Mouse (Mus musculus) adrenal gland, postnatal 0 days (tissue): Measurements from ENCODE around the gene Dnajc5g. TPM values are rescaled to one million over a fixed set of nuclear protein-coding genes. Genes with fewer than 3 reads are reported as not detected.

Experiments used
- polyA plus RNA-seq: library from polyadenylated mRNA; unstranded; fragments of >200 nt; fragmentation: Nextera tagmentation; extraction: Ambion mirVana; gene quantifications from 2 replicates; pipeline ENCODE4 v1.2.1, GENCODE M21; 2015

The Dnajc5g gene
- polyA plus RNA-seq = not detected in 2 replicates

GRCm38 (mm10) chr5:31105814-31106335 lies at the start of gene Dnajc5g:
TSS of gene Dnajc5g (plus strand) at chr5:31106285.

GRCm38 (mm10) chr5:31108000-31108490 lies 2.0 kb downstream of the Dnajc5g start, which contains the start of gene Slc30a3:
TSS of gene Slc30a3 (minus strand) at chr5:31108237.

DNA sequence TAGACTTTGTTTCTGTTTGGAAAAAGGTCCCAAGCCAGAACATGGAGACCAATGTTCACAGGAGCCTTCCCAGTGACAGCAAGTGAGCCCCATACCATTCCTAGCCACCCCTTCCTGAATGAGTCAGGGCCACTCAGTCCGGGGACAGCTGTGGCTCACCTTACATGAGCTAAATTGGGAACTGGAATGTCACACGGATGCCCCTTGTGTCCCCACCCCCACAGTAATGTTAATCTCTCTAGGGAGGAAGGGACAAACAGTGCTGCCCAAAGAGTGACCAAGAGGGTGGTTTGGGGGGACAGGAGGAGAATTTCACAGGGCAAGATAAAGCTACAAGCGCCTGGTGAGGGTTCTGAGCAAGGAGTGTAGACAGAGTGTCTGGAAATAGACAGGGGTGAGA lies 10.3 kb downstream of the Dnajc5g start, which contains the start of gene Trim54:
Gene Trim54 (plus strand): TSS at position 359 of the 400 bp plus-strand sequence.

DNA sequence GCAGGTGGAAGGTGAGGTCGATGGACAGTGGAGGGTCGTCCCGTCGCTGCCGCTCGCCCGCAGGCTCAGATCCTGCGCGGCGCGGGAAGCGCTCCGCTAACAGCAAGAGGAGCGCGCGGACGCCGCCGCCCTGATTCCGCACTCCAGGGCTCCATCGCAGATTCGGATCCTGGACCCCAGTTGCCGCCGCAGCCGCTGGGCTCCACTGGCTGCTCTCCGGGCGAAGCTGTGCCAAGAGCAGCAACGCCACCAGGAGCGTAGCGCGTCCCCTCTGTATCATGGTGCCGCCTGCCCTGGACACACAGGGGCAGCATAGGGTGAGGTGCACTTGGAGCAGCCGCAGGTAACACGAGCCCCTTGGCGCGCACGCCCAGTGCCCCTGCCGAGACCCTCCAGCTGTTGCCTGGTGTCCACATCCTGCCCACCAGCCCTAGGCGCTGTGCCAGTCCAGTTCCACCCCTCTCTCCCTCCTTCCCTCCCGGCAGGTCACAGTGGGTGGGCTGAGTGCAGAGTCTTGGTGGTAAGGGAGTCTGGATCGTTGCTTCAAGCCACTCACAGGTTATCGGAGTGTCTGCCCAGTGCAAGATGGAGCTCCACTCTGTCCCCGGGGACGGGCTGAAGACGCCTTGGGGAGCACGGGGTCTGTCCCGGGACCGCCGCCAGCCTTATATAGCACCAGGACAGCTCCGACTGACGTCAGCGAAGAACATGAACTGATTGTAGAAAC lies 32.3 kb downstream of the Dnajc5g start, which contains the start of gene Ucn:
Gene Ucn (minus strand): TSS at position 589 of the 727 bp plus-strand sequence.

DNA sequence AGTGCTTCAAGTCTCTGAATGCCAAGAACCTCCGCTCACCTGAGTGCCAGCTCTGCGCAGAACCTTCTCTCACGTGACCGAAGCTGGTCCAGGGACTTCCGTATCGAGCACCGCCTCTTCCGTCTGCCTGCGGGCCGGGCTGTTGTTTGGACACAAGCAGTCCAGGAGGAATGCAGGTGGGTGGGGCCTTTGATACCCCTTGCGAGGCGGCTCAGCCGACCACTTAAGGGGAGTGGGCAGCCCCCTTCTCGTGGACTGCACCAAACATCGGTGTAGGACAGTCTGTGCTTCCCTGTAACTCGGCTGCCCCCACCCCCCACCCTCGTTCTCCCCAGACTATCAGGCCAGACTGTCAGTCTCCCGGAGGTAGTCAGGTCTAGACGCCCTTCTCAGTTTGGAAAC lies 48.1 kb downstream of the Dnajc5g start, which contains the start of gene Mpv17:
Gene Mpv17 (minus strand): TSS at position 100 of the 402 bp plus-strand sequence.

Other genes with a start within 250 kb of the Dnajc5g start
- gene Tmem214, start 238.3 kb upstream of the Dnajc5g start, polyA plus RNA-seq = 42.4 and 55.2 TPM in 2 replicates
- gene Agbl5, start 217.6 kb upstream of the Dnajc5g start, polyA plus RNA-seq = 8.5 and 11.6 TPM in 2 replicates
- 572 and 713 TPM in 2 replicates for gene Ost4, start 198.5 kb upstream of the Dnajc5g start, polyA plus RNA-seq
- gene Emilin1, start 192.9 kb upstream of the Dnajc5g start, polyA plus RNA-seq = 101 and 110 TPM in 2 replicates
- 77.2 and 91.1 TPM in 2 replicates for gene Khk, start 184.9 kb upstream of the Dnajc5g start, polyA plus RNA-seq
- gene Cgref1, start 160.7 kb upstream of the Dnajc5g start, polyA plus RNA-seq = 7.9 and 17.1 TPM in 2 replicates
- gene Preb, start 145.9 kb upstream of the Dnajc5g start, polyA plus RNA-seq = 45.1 and 79.5 TPM in 2 replicates
- gene Tcf23, start 137.6 kb upstream of the Dnajc5g start, polyA plus RNA-seq = 0.65 and 0.84 TPM in 2 replicates
- gene Atraid, start 58.0 kb upstream of the Dnajc5g start, polyA plus RNA-seq = 349 and 399 TPM in 2 replicates
- gene Slc5a6, start 57.4 kb upstream of the Dnajc5g start, polyA plus RNA-seq = 5.9 and 7.6 TPM in 2 replicates
- 3.8 and 4.5 TPM in 2 replicates for gene Cad, start 51.5 kb upstream of the Dnajc5g start, polyA plus RNA-seq
- 0.29 and 2.7 TPM in 2 replicates for gene Slc30a3, start 2.0 kb downstream of the Dnajc5g start, polyA plus RNA-seq
- 1.3 TPM in 1 of 2 replicates, not detected in the other for gene Trim54, start 10.4 kb downstream of the Dnajc5g start, polyA plus RNA-seq
- not detected in 2 replicates for gene Ucn, start 32.5 kb downstream of the Dnajc5g start, polyA plus RNA-seq
- 73.8 and 79.7 TPM in 2 replicates for gene Mpv17, start 48.0 kb downstream of the Dnajc5g start, polyA plus RNA-seq
- 0.49 and 1.2 TPM in 2 replicates for gene Gm29609, start 73.6 kb downstream of the Dnajc5g start, polyA plus RNA-seq
- 27.2 and 38.0 TPM in 2 replicates for gene Gtf3c2, start 73.9 kb downstream of the Dnajc5g start, polyA plus RNA-seq
- gene Snx17, start 86.9 kb downstream of the Dnajc5g start, polyA plus RNA-seq = 84.0 and 115 TPM in 2 replicates
- gene Eif2b4, start 87.1 kb downstream of the Dnajc5g start, polyA plus RNA-seq = 43.1 and 45.6 TPM in 2 replicates
- 6.1 and 10.5 TPM in 2 replicates for gene Zfp513, start 96.0 kb downstream of the Dnajc5g start, polyA plus RNA-seq
- gene Ppm1g, start 114.4 kb downstream of the Dnajc5g start, polyA plus RNA-seq = 55.4 and 77.7 TPM in 2 replicates
- 108 and 122 TPM in 2 replicates for gene Nrbp1, start 134.6 kb downstream of the Dnajc5g start, polyA plus RNA-seq
- gene Gm9970, start 134.9 kb downstream of the Dnajc5g start, polyA plus RNA-seq = 1.1 and 1.3 TPM in 2 replicates
- 3.6 and 4.5 TPM in 2 replicates for gene Krtcap3, start 145.4 kb downstream of the Dnajc5g start, polyA plus RNA-seq
- gene Ift172, start 184.8 kb downstream of the Dnajc5g start, polyA plus RNA-seq = 11.5 and 15.1 TPM in 2 replicates
- 14.4 and 20.9 TPM in 2 replicates for gene Fndc4, start 189.8 kb downstream of the Dnajc5g start, polyA plus RNA-seq
- gene Gckr, start 191.2 kb downstream of the Dnajc5g start, polyA plus RNA-seq = 1.1 and 1.9 TPM in 2 replicates